Mouse (Mus musculus) B cell, adult 62 days (primary cell): Measurements from ENCODE around the gene Tlr13. TPM values are rescaled to one million over a fixed set of nuclear protein-coding genes. Genes with fewer than 3 reads are reported as not detected.

ENCODE experiments used
- total RNA-seq: library from RNA; stranded (reverse); gene quantifications from 4 replicates; pipeline ENCODE4 v1.2.4, GENCODE M21; 2023

The Tlr13 gene
- total RNA-seq, result 0.24 to 0.36 TPM (median 0.27 TPM) in 4 replicates

DNA sequence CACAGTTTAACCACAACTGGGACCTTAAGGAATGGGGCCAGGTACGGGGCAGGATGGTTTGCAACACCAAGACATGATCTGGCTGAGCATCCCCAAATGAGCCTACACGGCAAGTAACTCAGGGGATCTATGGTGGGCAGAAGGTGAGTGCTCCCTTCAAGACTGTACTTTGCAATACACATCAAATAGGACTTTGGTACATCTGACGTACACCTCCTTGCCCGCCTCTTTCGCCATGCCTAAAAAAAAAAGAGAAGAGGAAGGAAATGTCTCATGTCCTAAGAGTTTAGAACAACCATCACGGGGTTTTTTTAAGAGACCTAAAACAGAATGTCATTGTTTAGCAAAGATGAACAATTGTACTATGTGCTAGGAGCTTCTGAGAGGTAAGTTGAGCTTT lies at the start of gene Tlr13:
Gene Tlr13 (plus strand): TSS at position 269 of the 400 bp plus-strand sequence.

DNA sequence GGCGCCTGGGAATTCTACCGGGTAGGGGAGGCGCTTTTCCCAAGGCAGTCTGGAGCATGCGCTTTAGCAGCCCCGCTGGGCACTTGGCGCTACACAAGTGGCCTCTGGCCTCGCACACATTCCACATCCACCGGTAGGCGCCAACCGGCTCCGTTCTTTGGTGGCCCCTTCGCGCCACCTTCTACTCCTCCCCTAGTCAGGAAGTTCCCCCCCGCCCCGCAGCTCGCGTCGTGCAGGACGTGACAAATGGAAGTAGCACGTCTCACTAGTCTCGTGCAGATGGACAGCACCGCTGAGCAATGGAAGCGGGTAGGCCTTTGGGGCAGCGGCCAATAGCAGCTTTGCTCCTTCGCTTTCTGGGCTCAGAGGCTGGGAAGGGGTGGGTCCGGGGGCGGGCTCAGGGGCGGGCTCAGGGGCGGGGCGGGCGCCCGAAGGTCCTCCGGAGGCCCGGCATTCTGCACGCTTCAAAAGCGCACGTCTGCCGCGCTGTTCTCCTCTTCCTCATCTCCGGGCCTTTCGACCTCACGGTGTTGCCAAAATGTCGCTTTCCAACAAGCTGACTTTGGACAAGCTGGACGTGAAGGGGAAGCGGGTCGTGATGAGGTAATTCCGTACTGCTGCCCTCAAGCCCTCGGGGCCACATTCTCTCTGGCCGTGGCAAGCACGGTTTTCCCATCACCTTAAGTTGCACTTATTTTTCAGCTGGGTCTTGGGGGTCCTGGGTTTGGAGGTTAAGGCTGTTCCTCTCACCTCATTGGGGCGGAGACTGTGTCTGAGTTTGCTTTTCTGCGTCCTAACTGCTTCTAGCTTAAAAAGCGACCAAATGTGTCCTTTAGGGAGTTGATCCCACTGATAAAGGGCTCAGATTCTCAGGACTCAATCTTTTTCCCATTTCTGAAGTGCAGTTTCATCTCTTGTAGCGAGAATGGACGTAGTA lies 44.0 kb downstream of the Tlr13 start, which contains the start of gene Pgk1:
Gene Pgk1 (plus strand): TSS at position 388 of the 937 bp plus-strand sequence.

Other genes starting within 250 kb of the Tlr13 start
- gene Atrx, start 213.8 kb upstream of the Tlr13 start, total RNA-seq, result 207 to 228 TPM (median 216 TPM) in 4 replicates
- gene Magt1, start 131.3 kb upstream of the Tlr13 start, total RNA-seq, result 28.8 to 36.3 TPM (median 33.2 TPM) in 4 replicates
- 113 to 133 TPM (median 114 TPM) in 4 replicates for gene Cox7b, start 127.5 kb upstream of the Tlr13 start, total RNA-seq
- gene Atp7a, start 115.9 kb upstream of the Tlr13 start, total RNA-seq, result 14.8 to 16.4 TPM (median 15.6 TPM) in 4 replicates
- 73.6 to 91.0 TPM (median 82.4 TPM) in 4 replicates for gene Pgk1, start 43.9 kb downstream of the Tlr13 start, total RNA-seq
- 8.7 to 11.6 TPM (median 9.7 TPM) in 4 replicates for gene Taf9b, start 78.0 kb downstream of the Tlr13 start, total RNA-seq
- not detected in 4 replicates for gene Fnd3c2, start 112.2 kb downstream of the Tlr13 start, total RNA-seq